Comparison of ENCODE assay signal across 8 mouse cellular contexts in the genomic region with DNA sequence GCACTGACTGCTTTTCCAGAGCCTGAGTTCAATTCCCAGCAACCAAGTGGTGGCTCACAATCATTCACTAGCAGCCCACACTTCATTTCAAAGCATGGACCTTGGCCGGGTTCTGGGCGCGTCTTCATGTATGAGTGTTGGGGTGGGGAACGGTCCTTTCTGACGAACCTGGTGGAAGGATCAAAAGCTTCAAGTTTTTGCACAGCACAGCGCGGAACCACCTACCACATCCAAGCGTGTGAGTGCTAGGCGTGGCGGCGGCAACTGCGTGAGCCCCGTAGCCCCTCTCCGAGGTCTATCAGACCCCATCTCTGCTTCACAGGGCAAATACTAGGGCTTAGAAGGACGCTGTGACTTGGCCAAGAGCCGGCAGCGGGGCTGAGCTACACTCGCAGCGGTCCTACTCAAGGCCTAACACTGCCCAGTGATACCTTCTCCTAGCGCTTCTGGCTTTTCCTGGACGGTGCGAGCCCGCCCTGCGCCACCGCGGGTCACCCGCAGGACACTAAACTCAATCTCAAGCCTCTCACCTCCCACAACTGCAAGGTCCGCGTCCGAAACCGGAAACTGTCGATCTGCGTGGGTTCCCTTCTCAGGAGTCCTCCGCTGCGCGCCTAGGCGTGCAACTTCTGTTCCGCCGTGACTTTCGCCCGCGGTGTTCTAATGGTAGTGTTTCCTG. TPM values are rescaled to one million over a fixed set of nuclear protein-coding genes. Genes with fewer than 3 reads are reported as not detected.
DNase-seq lines count a peak whose midpoint lies in the region; ATAC-seq and TF ChIP-seq lines count a peak whose summit lies in the region.

No protein-coding gene starts in this region.

- H3K27ac ChIP-seq in forebrain, embryonic 13.5 days, result peak overlapping the region; percentile 59
- H3K27ac ChIP-seq in liver, embryonic 16.5 days (ENCODE audit: low read length), result peak overlapping the region; percentile 90
- H3K27ac ChIP-seq in neural tube, embryonic 12.5 days, result no peak overlapping the region
- H3K27ac ChIP-seq in stomach, postnatal 0 days (replicated peaks), result peak overlapping the region; percentile 95

- peak; percentile 76 for ATAC-seq in cerebellum, adult (ENCODE audit: insufficient number of reproducible peaks, low FRiP score, low TSS enrichment)
- peak; percentile 93 for ATAC-seq in forebrain, embryonic 13.5 days
- peak; percentile 92 for ATAC-seq in liver, embryonic 16.5 days (ENCODE audit: low read depth)
- peak; percentile 85 for ATAC-seq in neural tube, embryonic 12.5 days (ENCODE audit: low FRiP score, low read depth)
- peak; percentile 93 for ATAC-seq in stomach, postnatal 0 days (ENCODE audit: low FRiP score, low TSS enrichment)

- no peak for TF ChIP-seq EP300 in stomach, postnatal 0 days (optimal IDR thresholded peaks at IDR 0.05)

- no peaks in the 10 kb centered on the region for H3K27me3 ChIP-seq in forebrain, embryonic 13.5 days
- H3K27me3 ChIP-seq in liver, embryonic 16.5 days (ENCODE audit: control insufficient read depth, insufficient read depth, low read depth, low read length), result no peaks in the 10 kb centered on the region
- H3K27me3 ChIP-seq in neural tube, embryonic 12.5 days (replicated peaks), result no peaks in the 10 kb centered on the region
- no peaks in the 10 kb centered on the region for H3K27me3 ChIP-seq in stomach, postnatal 0 days (ENCODE audit: control insufficient read depth, insufficient read depth, low read length)

- TF ChIP-seq CTCF in stomach, postnatal 0 days (IDR thresholded peaks at IDR 0.05; ENCODE audit: low read depth), result peak; percentile 34; the same call in 1 of the 2 replicates

- peak; percentile 96 for DNase-seq in ES-CJ7 (ENCODE audit: low read depth, low spot score)
- DNase-seq in heart, postnatal 10 days, result peak; percentile 92 to 95
- DNase-seq in kidney, postnatal 4 days, result peak; percentile 93 to 94
- peak; percentile 92 for DNase-seq in stomach, postnatal 0 days (ENCODE audit: low spot score)

- under 1% methylated on average over 42 of the region's 42 CpGs for WGBS in forebrain, embryonic 13.5 days
- under 1% methylated on average over 42 of the region's 42 CpGs for WGBS in liver, embryonic 16.5 days (ENCODE audit: insufficient replicate concordance)
- WGBS in neural tube, embryonic 12.5 days, result under 1% methylated on average over 42 of the region's 42 CpGs
- under 1% methylated on average over 42 of the region's 42 CpGs for WGBS in stomach, postnatal 0 days

- H3K4me1 ChIP-seq in forebrain, embryonic 13.5 days, result peaks cover 9% of the 10 kb centered on the region
- H3K4me1 ChIP-seq in liver, embryonic 16.5 days (ENCODE audit: control insufficient read depth, low read depth, low read length), result peaks cover 5% of the 10 kb centered on the region
- H3K4me1 ChIP-seq in neural tube, embryonic 12.5 days, result 0 out of 2 replicates have a peak, but pooled peaks cover 4% of the 10 kb centered on the region
- H3K4me1 ChIP-seq in stomach, postnatal 0 days (replicated peaks; ENCODE audit: control insufficient read depth, insufficient read depth), result no peaks in the 10 kb centered on the region

- intact Hi-C loops in heart, postnatal 10 days (cut with DNase I), result loop anchor here (5.0 kb wide), 1 partner anchor 155 kb away; no protein-coding TSS in a partner anchor

- peak overlapping the region; percentile 75 for H3K4me3 ChIP-seq in forebrain, embryonic 13.5 days
- H3K4me3 ChIP-seq in liver, embryonic 16.5 days (ENCODE audit: low read depth, low read length), result peak overlapping the region; percentile 89
- peak overlapping the region; percentile 76 for H3K4me3 ChIP-seq in neural tube, embryonic 12.5 days
- H3K4me3 ChIP-seq in stomach, postnatal 0 days (ENCODE audit: low read depth, low read length), result peak overlapping the region; percentile 87

- H3K9me3 ChIP-seq in forebrain, embryonic 13.5 days (replicated peaks), result no peaks in the 10 kb centered on the region
- H3K9me3 ChIP-seq in liver, embryonic 16.5 days (replicated peaks; ENCODE audit: control insufficient read depth, low read length), result no peaks in the 10 kb centered on the region
- H3K9me3 ChIP-seq in neural tube, embryonic 12.5 days, result no peaks in the 10 kb centered on the region
- no peaks in the 10 kb centered on the region for H3K9me3 ChIP-seq in stomach, postnatal 0 days (ENCODE audit: control insufficient read depth, low read length)

- peak overlapping the region; percentile 83 for H3K4me2 ChIP-seq in forebrain, embryonic 13.5 days
- H3K4me2 ChIP-seq in liver, embryonic 16.5 days (ENCODE audit: low read depth, low read length), result peak overlapping the region; percentile 76
- peak overlapping the region; percentile 79 for H3K4me2 ChIP-seq in neural tube, embryonic 12.5 days (replicated peaks)
- peak overlapping the region; percentile 78 for H3K4me2 ChIP-seq in stomach, postnatal 0 days (replicated peaks; ENCODE audit: low read depth)

- peaks cover 10% of the 10 kb centered on the region for H3K36me3 ChIP-seq in forebrain, embryonic 13.5 days (ENCODE audit: poor library complexity, severe bottlenecking)
- no peaks in the 10 kb centered on the region for H3K36me3 ChIP-seq in liver, embryonic 16.5 days (ENCODE audit: control insufficient read depth, insufficient read depth)
- H3K36me3 ChIP-seq in neural tube, embryonic 12.5 days, result 0 out of 2 replicates have a peak, but pooled peaks cover 11% of the 10 kb centered on the region
- H3K36me3 ChIP-seq in stomach, postnatal 0 days (ENCODE audit: control insufficient read depth, insufficient read depth, low read length), result 0 out of 2 replicates have a peak, but pooled peaks cover 2% of the 10 kb centered on the region

- peak overlapping the region; percentile 87 for H3K9ac ChIP-seq in forebrain, embryonic 13.5 days
- peak overlapping the region; percentile 97 for H3K9ac ChIP-seq in liver, embryonic 16.5 days (ENCODE audit: low read depth, low read length)
- H3K9ac ChIP-seq in neural tube, embryonic 12.5 days, result peak overlapping the region; percentile 90
- peak overlapping the region; percentile 97 for H3K9ac ChIP-seq in stomach, postnatal 0 days (ENCODE audit: low read length)

RNA-seq across cellular contexts. Expression of a gene that starts 0.5 kb away (rescaled TPM):
- 16.0 and 17.4 TPM in 2 replicates for polyA plus RNA-seq in forebrain, embryonic 13.5 days (2015; fragmentation: Nextera tagmentation; extraction: Ambion mirVana)
- 10 to 100 TPM; 13.6 to 16.3 TPM for total RNA-seq in heart, postnatal 10 days (2021)
- polyA plus RNA-seq in liver, embryonic 16.5 days (2015; fragmentation: Nextera tagmentation; extraction: Ambion mirVana), result 13.3 and 14.9 TPM in 2 replicates
- polyA plus RNA-seq in neural tube, embryonic 12.5 days (2016; fragmentation: Nextera tagmentation; extraction: Ambion mirVana), result 15.2 and 15.7 TPM in 2 replicates
- 6.2 and 25.9 TPM in 2 replicates for polyA plus RNA-seq in stomach, postnatal 0 days (2015; fragmentation: Nextera tagmentation; extraction: Ambion mirVana)

RNA-seq across cellular contexts. Expression of a gene that starts 35.6 kb away (rescaled TPM):
- polyA plus RNA-seq in forebrain, embryonic 13.5 days (2015; fragmentation: Nextera tagmentation; extraction: Ambion mirVana), result 3.8 and 4.1 TPM in 2 replicates
- total RNA-seq in heart, postnatal 10 days (2021), result 100 to 1,000 TPM in 1 of 2 experiments, 10 to 100 TPM in 1; 82.6 to 106 TPM
- 3.1 and 3.4 TPM in 2 replicates for polyA plus RNA-seq in liver, embryonic 16.5 days (2015; fragmentation: Nextera tagmentation; extraction: Ambion mirVana)
- polyA plus RNA-seq in neural tube, embryonic 12.5 days (2016; fragmentation: Nextera tagmentation; extraction: Ambion mirVana), result 7.3 and 8.6 TPM in 2 replicates
- polyA plus RNA-seq in stomach, postnatal 0 days (2015; fragmentation: Nextera tagmentation; extraction: Ambion mirVana), result 6.7 and 7.2 TPM in 2 replicates
